Mouse (Mus musculus) kidney, postnatal 36 days (tissue): ENCODE data around the gene Btg1-ps2.
"Not testable (repeated sequence)": the region's sequence is repeated elsewhere in the genome, so short reads cannot be mapped to it uniquely, and the experiment has no call there.

Source experiments
- DNase-seq, 2 experiments: peaks; one replicate each; pipeline ENCODE4 v3.0.0; 2021 to 2022; ENCODE audit warnings: mixed read lengths in 2 of 2

The Btg1-ps2 gene

GRCm38 (mm10) chrX:38043014-38043413 lies at the start of gene Btg1-ps2:
Gene Btg1-ps2 (minus strand): TSS chrX:38043114.
- DNase-seq = not testable (repeated sequence)

DNA sequence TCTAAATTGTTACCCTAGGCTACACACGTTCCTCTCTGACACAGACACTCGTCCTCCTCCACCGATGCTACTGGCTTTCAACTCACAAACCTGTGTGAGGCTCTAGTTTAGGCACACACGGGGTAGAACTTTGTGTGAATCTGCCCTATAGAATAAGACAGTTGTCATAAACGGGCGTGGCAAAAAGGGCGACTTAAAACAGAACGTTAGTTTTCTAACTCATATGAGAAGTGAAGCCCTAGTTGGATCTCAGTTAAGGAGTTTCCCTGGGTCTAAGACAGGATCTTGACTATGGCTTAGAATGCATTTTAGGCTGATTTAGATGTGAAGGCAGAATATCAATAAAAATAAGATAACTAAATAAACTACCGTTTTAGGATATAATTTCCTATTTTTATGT lies 42.1 kb upstream of the Btg1-ps2 start, which contains the start of gene Rhox11:
Rhox11 (minus strand) TSS at position 101 of the 400 bp plus-strand sequence.
- DNase-seq = no peak

DNA sequence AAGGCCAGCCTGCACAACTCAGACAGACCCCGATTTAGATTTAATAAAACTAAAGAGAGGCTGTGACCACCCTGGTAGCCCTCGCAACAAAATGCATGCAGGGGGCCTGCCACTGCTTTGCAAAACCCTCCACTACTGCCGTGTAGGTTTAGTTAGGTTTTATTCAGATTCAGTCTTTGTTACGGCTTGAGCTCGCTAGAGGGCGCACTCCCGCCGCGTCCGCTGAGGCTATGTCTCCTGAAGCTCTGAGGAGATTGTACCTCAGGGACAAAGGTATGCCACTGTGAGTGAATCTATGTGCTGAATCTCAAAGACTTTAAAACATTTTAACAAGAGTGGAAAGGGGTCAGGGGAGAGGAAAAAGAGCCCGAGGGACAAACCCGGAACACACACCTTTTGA lies 41.3 kb upstream of the Btg1-ps2 start:
- DNase-seq = peak; percentile 30 to 76

DNA sequence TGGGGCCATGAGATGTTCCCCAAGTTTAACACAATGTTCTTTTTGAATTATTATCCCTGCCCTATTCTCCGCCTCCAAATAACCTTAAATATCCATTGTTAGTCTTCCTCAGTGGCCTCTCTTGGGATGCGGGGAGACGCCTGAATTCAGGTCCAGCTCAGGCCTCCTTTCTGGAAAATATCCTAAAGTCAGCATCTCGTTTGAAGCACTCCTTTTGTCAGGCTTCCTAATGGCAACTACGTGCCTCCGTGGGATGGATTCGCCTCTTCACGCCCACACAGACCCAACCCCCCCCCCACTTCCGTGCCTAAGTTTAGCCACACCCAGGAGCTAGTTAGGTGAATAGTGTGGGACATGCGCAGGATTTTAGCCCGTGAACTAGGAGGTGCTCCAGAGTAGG lies 23.3 kb upstream of the Btg1-ps2 start, which contains the start of gene Rhox10:
Rhox10 (plus strand) TSS at position 301 of the 400 bp plus-strand sequence.
- no peak for DNase-seq

- peak in 1 of 2 experiments; percentile 37 for DNase-seq
Observed at GRCm38 (mm10) chrX:38061544-38061943, 18.6 kb upstream of the Btg1-ps2 start.

GRCm38 (mm10) chrX:38039666-38040065 lies 3.2 kb downstream of the Btg1-ps2 start:
- no peak for DNase-seq

DNA sequence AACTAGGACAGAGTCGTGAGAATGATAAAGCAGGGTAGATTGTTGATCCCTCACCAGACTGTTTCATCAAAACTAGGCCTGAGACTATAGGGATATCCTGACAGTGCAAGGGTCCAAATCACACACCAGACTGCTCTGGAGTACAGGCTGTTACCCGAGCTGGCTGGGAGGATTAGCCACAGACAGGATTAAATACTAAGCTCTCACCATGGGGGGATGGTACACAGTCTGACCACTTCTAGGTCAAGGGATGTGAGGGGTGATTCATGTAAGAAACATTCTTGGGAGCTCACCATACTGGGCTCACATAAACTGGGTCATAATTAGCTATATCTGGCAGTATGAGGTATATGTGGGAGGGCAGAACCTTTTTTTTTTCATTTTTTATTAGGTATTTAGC lies 9.1 kb downstream of the Btg1-ps2 start:
- no peak for DNase-seq

- DNase-seq = not testable (repeated sequence)
Observed at GRCm38 (mm10) chrX:38018597-38018996, 24.3 kb downstream of the Btg1-ps2 start, which contains the start of gene Btg1-ps1. Gene Btg1-ps1 (minus strand): TSS chrX:38018815.

GRCm38 (mm10) chrX:38008756-38009155 lies 34.2 kb downstream of the Btg1-ps2 start:
- no peak for DNase-seq
